Mouse (Mus musculus) heart, postnatal 0 days (tissue): ENCODE measurements around the gene Hes5. TPM values are rescaled to one million over a fixed set of nuclear protein-coding genes. Genes with fewer than 3 reads are reported as not detected.

Experiments used
- ATAC-seq: fragments of 200-750 bp; cut with Nextera tagmentation; 2 replicates; pipeline ENCODE4 v1.8.0; 2017; ENCODE audit warnings: low read depth, moderate number of reproducible peaks, moderate library complexity; ENCODE audit not compliant: insufficient read depth
- DNase-seq: peaks from one replicate; pipeline ENCODE4 v3.0.0-alpha.2; 2016; ENCODE audit warnings: low spot score
- H3K27ac ChIP-seq: fragments of 300-500 bp; sonication (generic); 2 replicates; pipeline ENCODE4 v1.5.1; 2014; ENCODE audit warnings: low read depth, mild to moderate bottlenecking
- H3K27me3 ChIP-seq: fragments of 300-500 bp; sonication (generic); 2 replicates; pipeline ENCODE4 v1.6.1; 2014; ENCODE audit warnings: low read length, mixed read lengths; ENCODE audit not compliant: control insufficient read depth, insufficient read depth
- H3K36me3 ChIP-seq: fragments of 300-500 bp; sonication (generic); replicated peaks from 2 replicates; pipeline ENCODE4 v1.6.1; 2014; ENCODE audit warnings: low read length, mixed read lengths; ENCODE audit not compliant: control insufficient read depth, insufficient read depth
- H3K4me1 ChIP-seq: fragments of 300-500 bp; sonication (generic); 2 replicates; pipeline ENCODE4 v1.6.1; 2014; ENCODE audit warnings: antibody characterized with exemption; ENCODE audit not compliant: control insufficient read depth, insufficient read depth
- H3K4me2 ChIP-seq: fragments of 300-500 bp; sonication (generic); 2 replicates; pipeline ENCODE4 v1.6.1; 2014; ENCODE audit warnings: low read depth, mild to moderate bottlenecking, low read length, moderate library complexity
- H3K4me3 ChIP-seq: fragments of 300-500 bp; sonication (generic); 2 replicates; pipeline ENCODE4 v1.5.1; 2014; ENCODE audit warnings: low read depth, low read length
- H3K9ac ChIP-seq: fragments of 300-500 bp; sonication (generic); replicated peaks from 2 replicates; pipeline ENCODE4 v1.6.1; 2014; ENCODE audit warnings: low read depth, low read length, mixed read lengths
- H3K9me3 ChIP-seq: fragments of 300-500 bp; sonication (generic); replicated peaks from 2 replicates; pipeline ENCODE4 v1.6.1; 2016; ENCODE audit warnings: low read length; ENCODE audit not compliant: control insufficient read depth
- CTCF ChIP-seq: IDR thresholded peaks from 2 replicates; pipeline ENCODE4 v1.5.1; 2016; ENCODE audit warnings: antibody characterized with exemption, control low read depth, low read depth
- EP300 ChIP-seq: IDR thresholded peaks from 2 replicates; pipeline ENCODE4 v1.6.1; 2016; ENCODE audit warnings: antibody characterized with exemption, low read depth
- WGBS: fragments of 180-500 bp; shearing (Covaris S2); extraction: QIAGEN DNeasy Blood & Tissue Kit; methylation state at CpG from one replicate; pipeline ENCODE4 v1.1.7; 2014; 5-methylcytosine and 5-hydroxymethylcytosine counted together
- polyA plus RNA-seq: library from polyadenylated mRNA; unstranded; fragments of >200 nt; fragmentation: Nextera tagmentation; extraction: Ambion mirVana; gene quantifications from 2 replicates; pipeline ENCODE4 v1.2.1, GENCODE M21; 2015
- total RNA-seq: library from RNA; depleted of rRNA; stranded (reverse); fragments of >200 nt; gene quantifications from 2 replicates; pipeline ENCODE4 v1.2.3, GENCODE M21; 2014; ENCODE audit warnings: low replicate concordance; rRNA removed

Gene Hes5
- total and polyA plus RNA-seq, 2 experiments from 2014 or later: not detected

GRCm38 (mm10) chr4:155008075-155008474 lies 47.4 kb downstream of the Hes5 start:
- H3K27me3 ChIP-seq: no peaks in the 10 kb centered on the region
- no peaks in the 10 kb centered on the region for H3K4me1 ChIP-seq
- no peak overlapping the region for H3K4me2 ChIP-seq
- DNase-seq (no peak), ATAC-seq (no peak)
- H3K36me3 ChIP-seq: no peaks in the 10 kb centered on the region
- H3K9me3 ChIP-seq: no peaks in the 10 kb centered on the region
- no peak overlapping the region for H3K4me3 ChIP-seq
- no peak overlapping the region for H3K27ac ChIP-seq
- no peak for TF ChIP-seq CTCF
- no peak for TF ChIP-seq EP300
- H3K9ac ChIP-seq: no peak overlapping the region

- 68% methylated on average over 3 of the region's 3 CpGs for WGBS
- H3K9ac ChIP-seq: no peak overlapping the region
- no peaks in the 10 kb centered on the region for H3K4me1 ChIP-seq
- no peaks in the 10 kb centered on the region for H3K36me3 ChIP-seq
- H3K4me3 ChIP-seq: no peak overlapping the region
- no peak overlapping the region for H3K4me2 ChIP-seq
- H3K9me3 ChIP-seq: no peaks in the 10 kb centered on the region
- TF ChIP-seq CTCF: no peak
- TF ChIP-seq EP300: no peak
- DNase-seq (no peak), ATAC-seq (no peak)
- no peak overlapping the region for H3K27ac ChIP-seq
- no peaks in the 10 kb centered on the region for H3K27me3 ChIP-seq
Measured at GRCm38 (mm10) chr4:155009216-155009615, 48.5 kb downstream of the Hes5 start.

GRCm38 (mm10) chr4:155010870-155011269 lies 50.1 kb downstream of the Hes5 start:
- DNase-seq (no peak), ATAC-seq (no peak)
- H3K36me3 ChIP-seq: no peaks in the 10 kb centered on the region
- no peak overlapping the region for H3K27ac ChIP-seq
- H3K4me2 ChIP-seq: no peak overlapping the region
- H3K9ac ChIP-seq: no peak overlapping the region
- H3K4me3 ChIP-seq: no peak overlapping the region
- no peaks in the 10 kb centered on the region for H3K27me3 ChIP-seq
- no peaks in the 10 kb centered on the region for H3K4me1 ChIP-seq
- 82% methylated on average over 5 of the region's 5 CpGs for WGBS
- H3K9me3 ChIP-seq: no peaks in the 10 kb centered on the region
- no peak for TF ChIP-seq EP300
- no peak for TF ChIP-seq CTCF

GRCm38 (mm10) chr4:155011312-155012025 lies 50.7 kb downstream of the Hes5 start:
- Histone ChIP-seq H3K4me2 (no peak overlapping the region), H3K9ac (no peak overlapping the region), H3K27me3 (no peaks in the 10 kb centered on the region), H3K36me3 (no peaks in the 10 kb centered on the region), H3K27ac (no peak overlapping the region), H3K4me3 (no peak overlapping the region), H3K4me1 (no peaks in the 10 kb centered on the region), H3K9me3 (no peaks in the 10 kb centered on the region)
- ATAC-seq (no peak), DNase-seq (no peak)
- TF ChIP-seq CTCF: no peak
- TF ChIP-seq EP300: no peak
- 62% methylated on average over 8 of the region's 8 CpGs for WGBS

Other genes starting within 250 kb of the Hes5 start
- 0.15 TPM in 1 of 2 replicates, not detected in the other for gene Ttc34, start 123.5 kb upstream of the Hes5 start, total RNA-seq
- gene Ttc34, start 123.5 kb upstream of the Hes5 start, polyA plus RNA-seq: 0.12 and 0.25 TPM in 2 replicates
- 0.34 TPM in 1 of 2 replicates, not detected in the other for gene Mmel1, start 91.3 kb upstream of the Hes5 start, total RNA-seq
- 0.07 and 0.12 TPM in 2 replicates for gene Mmel1, start 91.3 kb upstream of the Hes5 start, polyA plus RNA-seq
- gene Fam213b, start 61.8 kb upstream of the Hes5 start, total RNA-seq: 43.5 and 72.4 TPM in 2 replicates
- 75.4 and 76.2 TPM in 2 replicates for gene Fam213b, start 61.8 kb upstream of the Hes5 start, polyA plus RNA-seq
- 2.7 and 40.9 TPM in 2 replicates for gene Tnfrsf14, start 32.4 kb upstream of the Hes5 start, total RNA-seq
- gene Tnfrsf14, start 32.4 kb upstream of the Hes5 start, polyA plus RNA-seq: 0.30 and 0.40 TPM in 2 replicates
- 45.6 and 62.0 TPM in 2 replicates for gene Pank4, start 3.2 kb downstream of the Hes5 start, total RNA-seq
- 27.4 and 30.6 TPM in 2 replicates for gene Pank4, start 3.2 kb downstream of the Hes5 start, polyA plus RNA-seq
- 0.15 TPM in 1 of 2 replicates, not detected in the other for gene Plch2, start 95.9 kb downstream of the Hes5 start, total RNA-seq
- 0.05 and 0.30 TPM in 2 replicates for gene Plch2, start 95.9 kb downstream of the Hes5 start, polyA plus RNA-seq
- gene Pex10, start 106.1 kb downstream of the Hes5 start, total RNA-seq: 16.5 and 16.6 TPM in 2 replicates
- 17.3 and 18.4 TPM in 2 replicates for gene Pex10, start 106.1 kb downstream of the Hes5 start, polyA plus RNA-seq
- 96.1 and 126 TPM in 2 replicates for gene Rer1, start 125.5 kb downstream of the Hes5 start, total RNA-seq
- gene Rer1, start 125.5 kb downstream of the Hes5 start, polyA plus RNA-seq: 116 and 123 TPM in 2 replicates
- 5.7 TPM in 1 of 2 replicates, not detected in the other for gene Morn1, start 125.7 kb downstream of the Hes5 start, total RNA-seq
- 1.8 and 2.4 TPM in 2 replicates for gene Morn1, start 125.7 kb downstream of the Hes5 start, polyA plus RNA-seq